Mouse (Mus musculus) adrenal gland, adult (tissue): ENCODE results near the gene Atrn.

ENCODE experiments used
- DNase-seq, 2 experiments: peaks; one replicate each; pipeline ENCODE4 v3.0.0; 2022 to 2023; ENCODE audit warnings: low spot score in 1 of 2; ENCODE audit not compliant: inconsistent age in 2 of 2

The Atrn gene

GRCm38 (mm10) chr2:130905751-130906583 is at the start of gene Atrn, which contains the start of gene 4930402H24Rik:
Atrn (plus strand) TSS chr2:130906495.
4930402H24Rik (minus strand) TSS chr2:130906406.
- DNase-seq, result peak; percentile 94 to 97

DNA sequence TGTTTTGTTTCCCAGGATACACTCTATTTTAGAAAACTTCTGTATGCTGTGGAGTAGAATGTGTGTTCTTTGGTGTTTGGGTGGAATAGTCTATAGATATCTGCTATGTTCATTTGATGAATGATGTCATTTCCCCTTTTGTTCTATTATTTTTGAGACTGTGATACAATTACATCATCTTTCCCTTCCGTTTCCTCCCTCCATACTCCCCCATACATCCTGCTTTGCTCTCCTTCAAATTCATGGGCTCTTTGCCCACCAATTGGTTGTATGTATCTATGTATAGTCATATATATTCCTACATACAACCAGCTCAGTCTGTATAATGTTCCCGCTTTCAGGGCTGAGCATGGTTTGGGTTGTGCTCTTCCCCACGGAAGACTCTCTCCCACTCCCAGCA is 44.2 kb upstream of the Atrn start:
- DNase-seq, result no peak

DNA sequence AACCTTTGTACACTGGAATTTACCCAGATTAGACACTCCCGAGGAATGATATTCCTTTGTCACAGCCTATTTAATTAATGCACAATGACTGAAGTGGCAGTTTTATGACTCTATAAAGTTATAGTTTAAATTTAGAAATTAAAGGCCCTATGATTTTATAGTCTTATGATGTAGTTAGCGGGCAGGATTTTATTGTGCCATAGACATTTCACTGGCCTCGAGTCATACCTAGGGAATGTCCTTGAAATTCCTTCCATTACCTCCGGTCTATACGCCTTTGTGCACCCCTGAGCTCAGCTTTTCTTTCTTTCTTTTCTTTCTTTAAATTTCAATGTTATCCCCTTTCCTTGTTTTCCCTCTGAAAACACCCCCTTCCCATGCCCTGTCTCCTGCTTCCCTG is 35.4 kb upstream of the Atrn start:
- DNase-seq, result no peak

DNA sequence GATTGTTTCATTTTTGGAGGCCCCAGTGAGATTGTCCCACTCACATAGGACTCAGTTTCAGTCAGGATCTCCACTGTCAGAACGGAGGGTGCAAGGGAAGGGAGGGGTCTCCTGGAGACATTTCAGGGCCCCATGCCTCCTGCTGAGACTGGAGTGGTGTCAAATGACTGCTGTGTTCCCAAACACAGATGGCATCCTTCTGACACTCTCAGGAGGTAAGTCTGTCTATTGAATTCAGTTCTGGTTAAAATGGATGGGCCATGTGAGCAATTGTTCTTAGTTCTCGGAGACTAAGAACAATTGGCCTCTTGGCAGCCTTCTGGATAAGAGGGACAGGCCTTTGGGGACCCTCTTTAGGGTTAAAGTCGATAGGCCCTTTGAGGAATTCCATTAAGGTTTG is 28.9 kb upstream of the Atrn start:
- DNase-seq, result no peak

- no peak for DNase-seq
Observed at GRCm38 (mm10) chr2:130886983-130887382, 19.3 kb upstream of the Atrn start.

GRCm38 (mm10) chr2:130887456-130887855 is 18.8 kb upstream of the Atrn start:
- DNase-seq, result no peak

DNA sequence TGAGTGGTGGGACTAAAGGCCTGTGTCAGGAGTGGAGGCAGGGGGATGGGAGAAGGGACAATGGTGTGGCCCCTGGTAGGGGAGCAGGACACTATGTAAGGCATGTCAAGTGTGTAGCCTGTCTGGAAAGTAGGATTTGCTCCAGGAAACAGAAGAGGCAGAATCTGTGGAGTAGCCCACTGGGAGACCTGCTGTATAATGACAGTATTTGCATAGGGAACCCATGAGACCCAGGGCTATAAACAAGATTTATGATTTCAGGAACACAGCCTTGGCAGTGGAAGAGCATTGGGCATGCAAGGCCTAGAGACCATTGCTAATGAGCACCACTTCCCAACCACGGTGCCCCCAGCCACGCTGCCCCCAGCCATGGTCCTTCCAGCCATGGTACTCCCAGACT is 9.4 kb upstream of the Atrn start:
- DNase-seq, result no peak

DNA sequence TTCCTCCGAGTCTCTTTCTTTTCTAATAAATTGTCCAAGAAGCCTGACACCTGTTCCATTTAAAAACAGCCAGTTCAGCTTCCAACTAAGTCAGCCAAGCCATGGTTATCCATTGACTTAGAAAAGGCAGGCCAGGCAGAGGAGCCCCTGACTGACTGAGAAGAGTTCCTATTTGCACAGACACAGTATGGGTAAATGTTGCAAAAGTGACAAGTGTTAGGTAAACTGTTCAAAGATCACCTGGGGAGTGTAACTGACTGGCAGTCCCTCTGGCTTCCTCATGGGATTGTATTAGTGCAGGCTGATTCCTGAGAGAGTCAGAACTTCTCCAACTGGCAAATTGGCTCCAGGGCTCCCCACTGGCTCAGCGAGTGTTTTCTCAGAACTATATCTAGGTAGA is 8.4 kb upstream of the Atrn start:
- no peak for DNase-seq

GRCm38 (mm10) chr2:130898783-130899182 is 7.5 kb upstream of the Atrn start:
- DNase-seq, result no peak

- DNase-seq, result peak in 1 of 2 experiments; percentile 77
Observed at GRCm38 (mm10) chr2:130906584-130907315, 455 bp downstream of the Atrn start.

- no peak for DNase-seq
Observed at GRCm38 (mm10) chr2:130911691-130912090, 5.4 kb downstream of the Atrn start.

DNA sequence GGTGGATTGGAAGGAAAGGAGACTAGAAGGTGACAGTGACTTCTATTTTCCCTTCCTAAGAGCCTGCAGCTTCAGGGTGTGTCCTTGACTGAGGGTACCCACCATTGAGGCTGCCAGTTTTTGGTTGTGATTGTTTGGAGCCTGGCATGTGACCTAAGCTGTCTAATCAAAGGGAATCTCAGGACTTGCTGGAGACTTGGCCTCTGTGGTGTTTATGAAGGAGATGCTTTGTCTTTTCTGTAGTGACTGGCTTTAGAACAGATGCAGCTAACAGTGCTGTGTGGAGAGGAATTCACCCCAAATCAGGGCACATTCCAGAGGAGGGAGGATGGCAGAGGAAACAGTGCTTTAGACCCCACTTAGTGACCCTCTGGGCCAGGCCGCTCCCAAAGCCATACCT is 8.6 kb downstream of the Atrn start:
- peak in 1 of 2 experiments; percentile 50 for DNase-seq

DNA sequence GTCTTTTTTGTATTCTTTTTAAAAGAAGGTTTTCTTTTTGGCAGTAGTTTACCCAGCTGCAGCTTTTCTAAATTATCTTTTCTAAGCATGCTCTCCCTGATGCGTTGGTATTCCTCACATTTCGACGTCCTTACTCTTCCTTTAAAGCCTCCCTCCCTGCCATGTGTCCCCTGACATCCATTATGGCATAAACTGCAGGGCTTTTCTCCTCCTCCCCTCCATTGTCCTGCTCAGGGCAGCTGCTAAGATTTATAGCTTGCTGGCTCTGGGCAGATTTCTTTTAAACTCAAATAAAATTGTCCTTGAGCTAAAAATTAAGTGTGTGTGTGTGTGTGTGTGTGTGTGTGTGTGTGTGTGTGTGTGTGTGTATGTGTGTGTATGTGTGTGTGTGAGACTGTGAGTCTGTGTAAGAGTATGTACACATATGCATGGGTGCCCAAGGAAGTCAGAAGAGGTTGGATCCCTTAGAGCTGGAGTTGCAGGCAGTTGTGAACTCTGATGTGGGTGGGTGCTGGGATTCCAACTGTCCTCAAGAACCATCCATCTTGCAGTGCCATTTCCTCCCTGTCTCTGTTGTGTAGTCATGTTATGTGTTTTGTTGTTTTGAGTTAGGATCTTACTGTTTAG is 10.3 kb downstream of the Atrn start:
- peak; percentile 27 to 68 for DNase-seq

DNA sequence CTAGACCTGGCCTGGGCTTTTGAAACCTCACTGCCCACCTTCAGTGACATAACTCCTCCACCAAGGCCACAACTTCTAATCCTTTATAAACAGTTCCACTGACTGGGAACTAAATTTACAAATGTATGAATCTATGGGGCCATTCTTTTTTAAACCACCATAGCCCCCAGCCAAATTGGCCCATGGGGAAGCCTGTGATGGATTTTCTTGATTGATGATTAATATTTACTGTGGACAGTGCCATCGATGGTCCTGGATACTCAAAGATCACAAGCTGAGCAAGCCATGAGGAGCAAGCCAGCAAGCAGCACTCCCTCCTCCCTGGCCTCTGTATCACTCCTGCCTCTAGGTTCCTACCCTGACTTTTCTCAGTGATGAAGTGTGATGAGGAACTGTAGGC is 11.4 kb downstream of the Atrn start:
- no peak for DNase-seq

GRCm38 (mm10) chr2:130919062-130919593 is 12.8 kb downstream of the Atrn start:
- DNase-seq, result peak in 1 of 2 experiments; percentile 60

- DNase-seq, result no peak
Observed at GRCm38 (mm10) chr2:130924950-130925349, 18.7 kb downstream of the Atrn start.

DNA sequence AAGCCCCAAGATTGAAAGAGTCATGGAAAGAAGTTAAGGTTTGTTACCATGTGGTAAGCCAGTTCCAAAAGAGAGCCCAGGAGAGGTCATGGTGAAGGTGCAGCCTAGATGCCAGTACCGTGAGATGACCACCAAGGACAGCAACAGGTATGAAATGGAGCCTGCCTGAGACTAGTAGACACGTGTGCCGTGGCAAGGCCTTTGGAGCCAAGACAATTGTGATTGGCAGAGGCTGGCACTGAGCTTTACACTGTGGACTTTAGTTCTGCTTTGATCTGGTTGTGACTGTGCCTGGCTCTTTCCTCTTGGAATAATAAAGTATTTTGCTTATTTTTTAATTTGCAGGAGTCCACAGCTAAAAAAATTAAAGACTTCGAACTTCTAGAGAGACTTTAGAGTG is 21.7 kb downstream of the Atrn start:
- no peak for DNase-seq

DNA sequence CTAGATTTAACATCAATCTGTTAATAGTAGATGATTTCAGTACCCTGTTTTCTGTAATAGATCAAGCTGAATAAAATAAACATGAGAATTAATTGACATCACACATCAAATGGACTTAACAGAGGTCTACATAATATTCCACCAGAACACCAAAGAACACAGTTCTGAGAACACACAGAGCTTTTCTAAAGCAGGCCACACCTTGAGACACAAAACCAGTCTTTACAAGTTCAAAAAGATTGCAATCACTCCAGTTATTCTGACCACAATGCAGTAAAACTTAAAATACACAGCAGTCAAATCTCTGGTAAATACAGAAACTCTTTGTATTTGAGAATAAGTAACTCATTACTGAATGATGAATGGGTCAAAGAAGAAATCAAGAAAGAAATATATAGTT is 22.2 kb downstream of the Atrn start:
- no peak for DNase-seq

DNA sequence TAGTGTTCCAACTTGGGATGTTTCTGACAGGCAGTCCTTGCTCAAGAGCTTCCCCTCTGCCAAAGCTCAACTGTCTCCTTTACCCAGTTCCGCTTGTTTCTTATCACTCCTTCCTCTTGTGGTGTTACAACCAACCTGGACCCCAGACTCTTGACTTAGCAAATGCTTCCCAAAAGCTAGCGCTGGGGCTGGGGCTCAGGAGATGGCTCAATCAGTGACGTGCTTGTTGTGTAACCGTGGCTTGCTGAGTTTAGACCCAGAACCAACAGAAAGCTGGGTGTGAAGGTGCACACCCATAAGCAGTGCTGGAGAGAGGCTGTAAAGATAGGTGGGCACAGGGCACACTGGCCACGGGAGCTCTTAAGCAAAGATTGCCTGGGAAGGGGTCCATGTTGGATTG is 23.7 kb downstream of the Atrn start:
- DNase-seq, result peak in 1 of 2 experiments; percentile 43

DNA sequence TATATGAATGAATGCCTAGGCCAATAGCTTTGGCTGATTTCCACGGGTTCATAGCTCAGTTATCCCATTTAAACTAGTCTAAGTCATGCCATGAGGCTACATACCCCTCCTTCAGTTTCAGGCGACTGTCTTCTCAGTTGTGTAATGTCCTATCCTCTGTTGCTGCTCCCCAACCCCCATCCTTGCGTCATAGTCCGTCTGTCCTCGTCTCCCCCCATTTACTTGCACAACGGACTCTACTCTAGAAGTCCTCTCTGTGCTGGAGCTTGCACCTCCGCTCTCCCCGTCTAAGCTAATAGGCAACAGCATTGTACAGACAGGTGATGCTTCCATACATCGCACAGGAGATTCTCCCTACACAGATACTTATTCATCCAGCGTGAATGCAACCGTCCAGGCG is 26.6 kb downstream of the Atrn start:
- DNase-seq, result peak in 1 of 2 experiments; percentile 67

DNA sequence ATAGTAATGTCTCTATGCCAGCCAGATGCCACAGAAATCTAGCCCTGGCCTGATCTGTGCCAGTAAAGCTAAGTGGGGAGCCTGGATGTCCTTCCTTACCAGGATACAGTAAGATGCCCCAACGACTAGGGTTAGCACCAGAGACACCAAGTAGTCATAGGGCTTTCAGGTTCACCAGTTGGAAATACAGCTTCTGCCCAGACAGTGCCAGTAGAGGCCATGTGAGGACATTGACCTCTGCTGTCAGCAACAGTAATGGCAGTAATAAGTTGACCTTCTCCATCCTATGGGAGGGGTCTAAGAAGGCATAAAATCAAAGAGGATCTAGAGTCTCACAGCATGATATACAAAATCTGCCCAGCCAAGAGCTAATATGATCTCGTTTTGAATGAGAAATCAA is 43.5 kb downstream of the Atrn start:
- DNase-seq, result peak in 1 of 2 experiments; percentile 34
